Mouse (Mus musculus): ENCODE results near the gene Pde10a. TPM values are rescaled to one million over a fixed set of nuclear protein-coding genes. Genes with fewer than 3 reads are reported as not detected.

Gene Pde10a
- polyA plus RNA-seq, 1 experiment from 2014 or later: 13.0 TPM

GRCm38 (mm10) chr17:8504381-8504780 is 20.8 kb upstream of the Pde10a start:
- no peak for ATAC-seq (ENCODE audit: low FRiP score, low read depth)
- Histone ChIP-seq H3K27ac (replicated peaks) (no peak overlapping the region), H3K4me2 (no peak overlapping the region), H3K9ac (no peak overlapping the region), H3K36me3 (no peaks in the 10 kb centered on the region), H3K27me3 (no peaks in the 10 kb centered on the region), H3K4me3 (no peak overlapping the region), H3K4me1 (replicated peaks) (peaks cover 41% of the 10 kb centered on the region), H3K9me3 (no peaks in the 10 kb centered on the region)
- 96% methylated on average over 3 of the region's 3 CpGs for WGBS

- Histone ChIP-seq H3K27ac (replicated peaks) (peak overlapping the region; percentile 90), H3K36me3 (no peaks in the 10 kb centered on the region), H3K4me1 (replicated peaks) (peaks cover 41% of the 10 kb centered on the region), H3K9me3 (no peaks in the 10 kb centered on the region), H3K27me3 (no peaks in the 10 kb centered on the region), H3K4me2 (peak overlapping the region; percentile 65), H3K4me3 (peak overlapping the region; percentile 37), H3K9ac (peak overlapping the region; percentile 51)
- peak; percentile 86 for ATAC-seq (ENCODE audit: low FRiP score, low read depth)
- WGBS: under 1% methylated on average over 20 of the region's 20 CpGs
Measured at GRCm38 (mm10) chr17:8505669-8506426, 19.3 kb upstream of the Pde10a start.

- H3K9ac ChIP-seq: no peak overlapping the region
- no peaks in the 10 kb centered on the region for H3K36me3 ChIP-seq
- H3K4me1 ChIP-seq (replicated peaks): peaks cover 41% of the 10 kb centered on the region
- ATAC-seq (ENCODE audit: low FRiP score, low read depth): no peak
- WGBS: 49% methylated on average over 6 of the region's 6 CpGs
- H3K4me3 ChIP-seq: no peak overlapping the region
- no peaks in the 10 kb centered on the region for H3K9me3 ChIP-seq
- H3K4me2 ChIP-seq: no peak overlapping the region
- H3K27me3 ChIP-seq: no peaks in the 10 kb centered on the region
- H3K27ac ChIP-seq (replicated peaks): peak overlapping the region; percentile 90; the same call in 1 of the 2 replicates
Measured at GRCm38 (mm10) chr17:8506726-8507125, 18.4 kb upstream of the Pde10a start.

GRCm38 (mm10) chr17:8507654-8508053 is 17.5 kb upstream of the Pde10a start:
- H3K27me3 ChIP-seq: 0 out of 2 replicates have a peak, but pooled peaks cover 1% of the 10 kb centered on the region
- H3K9ac ChIP-seq: 0 out of 2 replicates have a peak overlapping the region, but pooled peaks have one; percentile 34
- no peak for ATAC-seq (ENCODE audit: low FRiP score, low read depth)
- peaks cover 41% of the 10 kb centered on the region for H3K4me1 ChIP-seq (replicated peaks)
- H3K9me3 ChIP-seq: no peaks in the 10 kb centered on the region
- 4% methylated on average over 3 of the region's 3 CpGs for WGBS
- peak overlapping the region; percentile 56 for H3K4me2 ChIP-seq
- peak overlapping the region; percentile 52 for H3K27ac ChIP-seq (replicated peaks)
- H3K36me3 ChIP-seq: no peaks in the 10 kb centered on the region
- peak overlapping the region; percentile 33; the same call in 1 of the 2 replicates for H3K4me3 ChIP-seq

GRCm38 (mm10) chr17:8508305-8509141 is 16.6 kb upstream of the Pde10a start:
- Histone ChIP-seq H3K27me3 (peaks cover 5% of the 10 kb centered on the region; the same call in 1 of the 2 replicates), H3K9me3 (no peaks in the 10 kb centered on the region), H3K4me2 (peak overlapping the region; percentile 56), H3K9ac (0 out of 2 replicates have a peak overlapping the region, but pooled peaks have one; percentile 39), H3K36me3 (no peaks in the 10 kb centered on the region), H3K4me1 (replicated peaks) (peaks cover 41% of the 10 kb centered on the region), H3K27ac (replicated peaks) (peak overlapping the region; percentile 78), H3K4me3 (peak overlapping the region; percentile 33)
- 2% methylated on average over 16 of the region's 16 CpGs for WGBS
- peak; percentile 87 for ATAC-seq (ENCODE audit: low FRiP score, low read depth)

GRCm38 (mm10) chr17:8516006-8516405 is 9.2 kb upstream of the Pde10a start:
- Histone ChIP-seq H3K4me2 (no peak overlapping the region), H3K9ac (no peak overlapping the region), H3K9me3 (no peaks in the 10 kb centered on the region), H3K27me3 (peaks cover 5% of the 10 kb centered on the region; the same call in 1 of the 2 replicates), H3K36me3 (no peaks in the 10 kb centered on the region), H3K4me3 (no peak overlapping the region), H3K27ac (replicated peaks) (no peak overlapping the region), H3K4me1 (replicated peaks) (no peaks in the 10 kb centered on the region)
- WGBS: 84% methylated on average over 6 of the region's 6 CpGs
- ATAC-seq (ENCODE audit: low FRiP score, low read depth): no peak

- peak overlapping the region; percentile 70; the same call in 1 of the 2 replicates for H3K27ac ChIP-seq (replicated peaks)
- no peaks in the 10 kb centered on the region for H3K36me3 ChIP-seq
- peaks cover 10% of the 10 kb centered on the region for H3K27me3 ChIP-seq
Measured at GRCm38 (mm10) chr17:8523986-8524385, 1.2 kb upstream of the Pde10a start.

GRCm38 (mm10) chr17:8524387-8525165 is 596 bp upstream of the Pde10a start:
- H3K9me3 ChIP-seq: no peaks in the 10 kb centered on the region
- peak overlapping the region; percentile 53 for H3K4me3 ChIP-seq
- under 1% methylated on average over 42 of the region's 45 CpGs for WGBS

More at GRCm38 (mm10) chr17:8523986-8524385, 1.2 kb upstream of the Pde10a start:
- Histone ChIP-seq H3K4me1 (replicated peaks) (peaks cover 27% of the 10 kb centered on the region), H3K4me2 (peak overlapping the region; percentile 97), H3K9ac (peak overlapping the region; percentile 63), H3K9me3 (no peaks in the 10 kb centered on the region), H3K4me3 (peak overlapping the region; percentile 53)
- WGBS: 7% methylated on average over 3 of the region's 3 CpGs
- ATAC-seq (ENCODE audit: low FRiP score, low read depth): peak; percentile 31

GRCm38 (mm10) chr17:8525971-8526740 is 984 bp downstream of the Pde10a start:
- H3K27ac ChIP-seq (replicated peaks): no peak overlapping the region
- peaks cover 10% of the 10 kb centered on the region for H3K27me3 ChIP-seq
- H3K4me2 ChIP-seq: peak overlapping the region; percentile 97
- H3K9me3 ChIP-seq: no peaks in the 10 kb centered on the region
- H3K4me3 ChIP-seq: peak overlapping the region; percentile 53
- peaks cover 27% of the 10 kb centered on the region for H3K4me1 ChIP-seq (replicated peaks)
- WGBS: 3% methylated on average over 21 of the region's 21 CpGs
- peak overlapping the region; percentile 14; the same call in 1 of the 2 replicates for H3K9ac ChIP-seq
- no peaks in the 10 kb centered on the region for H3K36me3 ChIP-seq
- ATAC-seq (ENCODE audit: low FRiP score, low read depth): no peak

More at GRCm38 (mm10) chr17:8524387-8525165, 596 bp upstream of the Pde10a start:
- Histone ChIP-seq H3K4me1 (replicated peaks) (peaks cover 27% of the 10 kb centered on the region), H3K27ac (replicated peaks) (peak overlapping the region; percentile 70), H3K4me2 (peak overlapping the region; percentile 97), H3K36me3 (no peaks in the 10 kb centered on the region), H3K27me3 (peaks cover 10% of the 10 kb centered on the region), H3K9ac (peak overlapping the region; percentile 63)
- peak; percentile 94 for ATAC-seq (ENCODE audit: low FRiP score, low read depth)

GRCm38 (mm10) chr17:8526815-8527261 is 1.7 kb downstream of the Pde10a start:
- Histone ChIP-seq H3K4me1 (replicated peaks) (peaks cover 27% of the 10 kb centered on the region), H3K4me2 (peak overlapping the region; percentile 97), H3K9me3 (no peaks in the 10 kb centered on the region), H3K36me3 (no peaks in the 10 kb centered on the region), H3K4me3 (no peak overlapping the region), H3K9ac (no peak overlapping the region), H3K27me3 (peaks cover 10% of the 10 kb centered on the region), H3K27ac (replicated peaks) (no peak overlapping the region)
- 17% methylated on average over 9 of the region's 9 CpGs for WGBS
- ATAC-seq (ENCODE audit: low FRiP score, low read depth): no peak

- peaks cover 22% of the 10 kb centered on the region for H3K4me1 ChIP-seq (replicated peaks)
- ATAC-seq (ENCODE audit: low FRiP score, low read depth): no peak
- no peak overlapping the region for H3K4me2 ChIP-seq
- H3K27ac ChIP-seq (replicated peaks): no peak overlapping the region
- no peaks in the 10 kb centered on the region for H3K36me3 ChIP-seq
- peaks cover 10% of the 10 kb centered on the region for H3K27me3 ChIP-seq
- 76% methylated on average over 3 of the region's 3 CpGs for WGBS
- H3K9ac ChIP-seq: no peak overlapping the region
- H3K4me3 ChIP-seq: no peak overlapping the region
- H3K9me3 ChIP-seq: no peaks in the 10 kb centered on the region
Measured at GRCm38 (mm10) chr17:8528641-8529040, 3.5 kb downstream of the Pde10a start.
